Mouse (Mus musculus) neutrophil, adult 5-6 weeks (primary cell): Measurements from ENCODE around the gene Fahd2a. TPM values are rescaled to one million over a fixed set of nuclear protein-coding genes. Genes with fewer than 3 reads are reported as not detected.

ENCODE experiments used
- ATAC-seq: fragments of 151-379, 151-347 bp; 2 replicates; pipeline ENCODE4 v1.8.0; 2017; ENCODE audit warnings: mild to moderate bottlenecking, moderate TSS enrichment; ENCODE audit not compliant: insufficient number of reproducible peaks, poor library complexity, low FRiP score, severe bottlenecking; ENCODE audit errors: extremely low read depth
- total RNA-seq: library from RNA; stranded (forward); fragments of 200-1000 nt; gene quantifications from 2 replicates; pipeline ENCODE4 v1.2.3, GENCODE M21; 2017

The Fahd2a gene
- total RNA-seq, 1 experiment from 2014 or later = 8.5 TPM

- ATAC-seq = no peak
These were observed 8.8 kb downstream of the Fahd2a start for GRCm38 (mm10) chr2:127435554-127435953.

GRCm38 (mm10) chr2:127435135-127435534 is 9.2 kb downstream of the Fahd2a start:
- ATAC-seq = no peak

- ATAC-seq = no peak
These were observed 10.7 kb downstream of the Fahd2a start for GRCm38 (mm10) chr2:127433487-127434295.

GRCm38 (mm10) chr2:127430238-127430637 is 14.1 kb downstream of the Fahd2a start:
- ATAC-seq = no peak

- ATAC-seq = no peak
These were observed 19.4 kb downstream of the Fahd2a start, which contains the start of gene Gpat2 for GRCm38 (mm10) chr2:127424977-127425376. Gene Gpat2 (plus strand): TSS chr2:127425199.

- no peak for ATAC-seq
These were observed 25.9 kb downstream of the Fahd2a start for GRCm38 (mm10) chr2:127418266-127418970.

GRCm38 (mm10) chr2:127416706-127417105 is 27.7 kb downstream of the Fahd2a start:
- ATAC-seq = no peak

- ATAC-seq = no peak
These were observed 28.6 kb downstream of the Fahd2a start for GRCm38 (mm10) chr2:127415806-127416205.

GRCm38 (mm10) chr2:127411126-127411525 is 33.2 kb downstream of the Fahd2a start:
- ATAC-seq = no peak

GRCm38 (mm10) chr2:127398738-127399137 is 45.6 kb downstream of the Fahd2a start:
- no peak for ATAC-seq

- no peak for ATAC-seq
These were observed 49.7 kb downstream of the Fahd2a start for GRCm38 (mm10) chr2:127394606-127395161.

GRCm38 (mm10) chr2:127391323-127391722 is 53.0 kb downstream of the Fahd2a start:
- ATAC-seq = no peak

- ATAC-seq = no peak
These were observed 53.5 kb downstream of the Fahd2a start for GRCm38 (mm10) chr2:127390846-127391245.

GRCm38 (mm10) chr2:127390352-127390751 is 54.0 kb downstream of the Fahd2a start:
- no peak for ATAC-seq

GRCm38 (mm10) chr2:127387521-127387920 is 56.8 kb downstream of the Fahd2a start:
- no peak for ATAC-seq

Other genes starting within 250 kb of the Fahd2a start
- gene 1810024B03Rik, start 236.3 kb downstream of the Fahd2a start, total RNA-seq = 1.3 and 2.3 TPM in 2 replicates
- gene Snrnp200, start 236.2 kb downstream of the Fahd2a start, total RNA-seq = 180 and 197 TPM in 2 replicates
- gene Ciao1, start 196.7 kb downstream of the Fahd2a start, total RNA-seq = 23.6 and 32.8 TPM in 2 replicates
- gene Tmem127, start 196.7 kb downstream of the Fahd2a start, total RNA-seq = 83.6 and 100 TPM in 2 replicates
- gene Stard7, start 174.3 kb downstream of the Fahd2a start, total RNA-seq = 110 and 111 TPM in 2 replicates
- 175 and 211 TPM in 2 replicates for gene Dusp2, start 108.4 kb downstream of the Fahd2a start, total RNA-seq
- gene Astl, start 105.9 kb downstream of the Fahd2a start, total RNA-seq = 1.2 and 1.5 TPM in 2 replicates
- gene Adra2b, start 81.4 kb downstream of the Fahd2a start, total RNA-seq = not detected in 2 replicates
- gene Gpat2, start 19.4 kb downstream of the Fahd2a start, total RNA-seq = not detected in 2 replicates
- 0.25 TPM in 1 of 2 replicates, not detected in the other for gene Kcnip3, start 77.5 kb upstream of the Fahd2a start, total RNA-seq
- not detected in 2 replicates for gene Prom2, start 96.9 kb upstream of the Fahd2a start, total RNA-seq
- gene Zfp661, start 142.5 kb upstream of the Fahd2a start, total RNA-seq = 4.4 and 5.2 TPM in 2 replicates
- gene Mrps5, start 142.7 kb upstream of the Fahd2a start, total RNA-seq = 29.9 and 34.9 TPM in 2 replicates
- gene Mal, start 212.1 kb upstream of the Fahd2a start, total RNA-seq = 4.9 and 7.6 TPM in 2 replicates